Mouse (Mus musculus) stomach, postnatal 0 days (tissue): ENCODE measurements at regions not wholly inside any gene's neighbourhood (a gene's known extent, or its start where the extent isn't known, plus 50 kb on each side); places are given as distances from the start of the nearest gene placed in this dataset.

Experiments
- ATAC-seq: fragments of 200-750 bp; cut with Nextera tagmentation; 2 replicates; pipeline ENCODE4 v1.8.0; 2017; ENCODE audit not compliant: low FRiP score, low TSS enrichment
- DNase-seq: peaks from one replicate; pipeline ENCODE4 v3.0.0-alpha.2; 2016; ENCODE audit warnings: low spot score
- H3K27ac ChIP-seq: fragments of 300-500 bp; sonication (generic); replicated peaks from 2 replicates; pipeline ENCODE4 v1.5.1; 2014; ENCODE audit warnings: mild to moderate bottlenecking, control low read depth
- H3K27me3 ChIP-seq: fragments of 300-500 bp; sonication (generic); 2 replicates; pipeline ENCODE4 v1.6.1; 2014; ENCODE audit warnings: low read length; ENCODE audit not compliant: control insufficient read depth, insufficient read depth
- H3K36me3 ChIP-seq: fragments of 300-500 bp; sonication (generic); 2 replicates; pipeline ENCODE4 v1.6.1; 2014; ENCODE audit warnings: low read length, mixed read lengths; ENCODE audit not compliant: control insufficient read depth, insufficient read depth
- H3K4me1 ChIP-seq: fragments of 300-500 bp; sonication (generic); replicated peaks from 2 replicates; pipeline ENCODE4 v1.6.1; 2014; ENCODE audit warnings: antibody characterized with exemption; ENCODE audit not compliant: control insufficient read depth, insufficient read depth
- H3K4me2 ChIP-seq: fragments of 300-500 bp; sonication (generic); replicated peaks from 2 replicates; pipeline ENCODE4 v1.6.1; 2014; ENCODE audit warnings: low read depth, mild to moderate bottlenecking, control low read depth, moderate library complexity
- H3K4me3 ChIP-seq: fragments of 300-500 bp; sonication (generic); 2 replicates; pipeline ENCODE4 v1.5.1; 2014; ENCODE audit warnings: low read depth, low read length, control low read depth
- H3K9ac ChIP-seq: fragments of 300-500 bp; sonication (generic); 2 replicates; pipeline ENCODE4 v1.6.1; 2014; ENCODE audit warnings: mild to moderate bottlenecking, low read length, control low read depth, mixed read lengths
- H3K9me3 ChIP-seq: fragments of 300-500 bp; sonication (generic); 2 replicates; pipeline ENCODE4 v1.6.1; 2016; ENCODE audit warnings: low read length; ENCODE audit not compliant: control insufficient read depth
- CTCF ChIP-seq: IDR thresholded peaks from 2 replicates; pipeline ENCODE4 v1.5.1; 2016; ENCODE audit warnings: antibody characterized with exemption, low read depth, mild to moderate bottlenecking, moderate library complexity
- EP300 ChIP-seq: optimal IDR thresholded peaks from 2 replicates; pipeline ENCODE3; 2016; ENCODE audit warnings: antibody characterized with exemption
- WGBS: fragments of 180-500 bp; shearing (Covaris S2); extraction: QIAGEN DNeasy Blood & Tissue Kit; methylation state at CpG from one replicate; pipeline ENCODE4 v1.1.7; 2014; 5-methylcytosine and 5-hydroxymethylcytosine counted together

GRCm38 (mm10) chr17:67557351-67557870 is 75.1 kb downstream of the Lrrc30 start:
- WGBS: 47% methylated on average over 7 of the region's 7 CpGs
- H3K4me1 ChIP-seq: no peaks in the 10 kb centered on the region
- H3K27me3 ChIP-seq: no peaks in the 10 kb centered on the region
- TF ChIP-seq EP300: no peak
- no peak for TF ChIP-seq CTCF
- no peak for DNase-seq
- no peak overlapping the region for H3K27ac ChIP-seq
- H3K9me3 ChIP-seq: no peaks in the 10 kb centered on the region
- H3K36me3 ChIP-seq: no peaks in the 10 kb centered on the region
- no peak for ATAC-seq
- H3K9ac ChIP-seq: no peak overlapping the region
- no peak overlapping the region for H3K4me3 ChIP-seq
- no peak overlapping the region for H3K4me2 ChIP-seq

- no peaks in the 10 kb centered on the region for H3K4me1 ChIP-seq
Measured at GRCm38 (mm10) chr17:67552581-67553139, 79.9 kb downstream of the Lrrc30 start.

GRCm38 (mm10) chr17:67548966-67549700 is 83.4 kb downstream of the Lrrc30 start:
- TF ChIP-seq CTCF (no peak), EP300 (no peak)
- no peak overlapping the region for H3K4me2 ChIP-seq
- H3K27ac ChIP-seq: no peak overlapping the region
- ATAC-seq (no peak), DNase-seq (no peak)
- no peak overlapping the region for H3K4me3 ChIP-seq
- WGBS: 23% methylated on average over 10 of the region's 11 CpGs
- no peaks in the 10 kb centered on the region for H3K9me3 ChIP-seq
- no peaks in the 10 kb centered on the region for H3K27me3 ChIP-seq
- H3K4me1 ChIP-seq: no peaks in the 10 kb centered on the region
- no peak overlapping the region for H3K9ac ChIP-seq
- H3K36me3 ChIP-seq: no peaks in the 10 kb centered on the region

More at GRCm38 (mm10) chr17:67552581-67553139, 79.9 kb downstream of the Lrrc30 start:
- DNase-seq (no peak), ATAC-seq (no peak)
- TF ChIP-seq EP300 (no peak), CTCF (no peak)
- Histone ChIP-seq H3K27ac (no peak overlapping the region), H3K9ac (no peak overlapping the region), H3K9me3 (no peaks in the 10 kb centered on the region), H3K4me3 (no peak overlapping the region), H3K4me2 (no peak overlapping the region), H3K27me3 (no peaks in the 10 kb centered on the region), H3K36me3 (no peaks in the 10 kb centered on the region)
- 69% methylated on average over 21 of the region's 21 CpGs for WGBS

- no peak for TF ChIP-seq CTCF
- TF ChIP-seq EP300: no peak
- H3K4me3 ChIP-seq: no peak overlapping the region
- no peak for DNase-seq
- no peaks in the 10 kb centered on the region for H3K36me3 ChIP-seq
- WGBS: 63% methylated on average over 7 of the region's 7 CpGs
- H3K27me3 ChIP-seq: no peaks in the 10 kb centered on the region
- no peak overlapping the region for H3K4me2 ChIP-seq
- no peak overlapping the region for H3K27ac ChIP-seq
- no peaks in the 10 kb centered on the region for H3K9me3 ChIP-seq
- no peak for ATAC-seq
- no peak overlapping the region for H3K9ac ChIP-seq
- no peaks in the 10 kb centered on the region for H3K4me1 ChIP-seq
Measured at GRCm38 (mm10) chr17:67544410-67544809, 88.1 kb downstream of the Lrrc30 start.

- Histone ChIP-seq H3K4me1 (no peaks in the 10 kb centered on the region), H3K36me3 (no peaks in the 10 kb centered on the region), H3K4me2 (no peak overlapping the region), H3K4me3 (no peak overlapping the region), H3K9ac (no peak overlapping the region), H3K27me3 (no peaks in the 10 kb centered on the region), H3K9me3 (no peaks in the 10 kb centered on the region), H3K27ac (no peak overlapping the region)
- DNase-seq (no peak), ATAC-seq (no peak)
- TF ChIP-seq EP300 (no peak), CTCF (no peak)
Measured at GRCm38 (mm10) chr17:67532331-67532730, 100.2 kb downstream of the Lrrc30 start.

GRCm38 (mm10) chr17:67520848-67521411 is 111.6 kb downstream of the Lrrc30 start:
- DNase-seq (no peak), ATAC-seq (no peak)
- Histone ChIP-seq H3K9ac (no peak overlapping the region), H3K27ac (no peak overlapping the region), H3K4me2 (no peak overlapping the region), H3K27me3 (no peaks in the 10 kb centered on the region), H3K4me3 (no peak overlapping the region), H3K9me3 (no peaks in the 10 kb centered on the region), H3K36me3 (no peaks in the 10 kb centered on the region), H3K4me1 (no peaks in the 10 kb centered on the region)
- 48% methylated on average over 8 of the region's 8 CpGs for WGBS
- TF ChIP-seq EP300 (no peak), CTCF (no peak)
